Mouse (Mus musculus): ENCODE measurements around the gene Lzts2.

The Lzts2 gene

DNA sequence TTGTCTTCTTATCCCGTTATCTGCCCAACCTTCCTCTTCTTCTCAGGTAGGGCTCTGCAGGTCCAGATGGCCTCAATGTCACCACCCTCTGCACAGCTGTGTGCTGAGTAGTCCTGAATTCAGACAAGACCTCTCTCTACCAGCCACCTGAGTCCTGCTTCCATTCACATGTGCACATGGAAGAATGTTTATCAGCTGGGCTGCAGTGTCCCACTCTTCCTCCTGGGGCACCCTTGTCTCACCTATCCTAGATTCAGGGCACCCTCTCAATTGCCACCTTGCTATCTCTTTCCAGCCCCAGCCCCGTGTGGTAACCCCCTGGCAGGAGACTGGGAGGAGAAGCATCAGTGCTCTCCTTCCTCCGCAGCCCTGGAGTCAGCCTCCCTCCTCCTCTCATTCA lies 11.9 kb upstream of the Lzts2 start:
- intact Hi-C loops (cut with DNase I): loop anchor here (5.0 kb wide), 1 partner anchor 40 kb away; no protein-coding TSS in a partner anchor

DNA sequence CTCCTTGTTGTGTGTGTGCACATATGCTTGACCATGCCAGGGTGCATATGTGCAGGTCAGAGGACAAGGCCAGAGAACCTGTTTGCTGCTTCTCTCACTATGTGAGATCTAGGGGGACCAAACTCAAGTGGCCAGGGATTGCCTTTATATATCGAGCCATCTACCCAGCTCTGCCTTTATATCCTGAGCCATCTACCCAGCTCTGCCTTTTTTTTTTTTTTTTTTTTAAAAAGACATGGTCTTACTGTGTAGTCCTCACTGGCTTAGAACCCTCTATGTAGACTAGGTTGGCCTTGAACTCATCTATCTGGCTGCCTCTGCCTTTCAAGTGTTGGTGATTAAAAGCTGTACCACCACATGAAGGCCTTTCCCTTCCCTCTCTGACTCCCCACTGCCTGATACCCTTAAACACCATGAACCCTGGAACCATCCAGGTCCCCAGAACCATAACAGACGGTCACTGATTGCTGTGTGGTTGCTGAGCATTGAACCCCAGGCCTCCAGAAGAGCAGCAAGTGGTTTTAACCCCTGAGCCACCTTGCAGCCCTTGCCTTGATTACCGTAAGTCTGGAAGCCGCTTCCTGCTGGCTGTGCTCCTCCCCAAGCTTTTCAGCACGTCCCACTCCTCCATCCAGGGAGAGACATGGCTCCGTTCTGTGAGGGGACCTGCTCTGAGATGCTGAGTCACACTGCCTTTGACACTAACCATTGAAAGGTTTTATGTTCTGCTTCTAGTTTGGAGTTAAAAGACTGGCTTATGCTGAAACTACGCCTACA lies 10.3 kb upstream of the Lzts2 start:
- intact Hi-C loops (cut with DNase I): loop anchor here (5.0 kb wide), 1 partner anchor 38 kb away; no protein-coding TSS in a partner anchor

DNA sequence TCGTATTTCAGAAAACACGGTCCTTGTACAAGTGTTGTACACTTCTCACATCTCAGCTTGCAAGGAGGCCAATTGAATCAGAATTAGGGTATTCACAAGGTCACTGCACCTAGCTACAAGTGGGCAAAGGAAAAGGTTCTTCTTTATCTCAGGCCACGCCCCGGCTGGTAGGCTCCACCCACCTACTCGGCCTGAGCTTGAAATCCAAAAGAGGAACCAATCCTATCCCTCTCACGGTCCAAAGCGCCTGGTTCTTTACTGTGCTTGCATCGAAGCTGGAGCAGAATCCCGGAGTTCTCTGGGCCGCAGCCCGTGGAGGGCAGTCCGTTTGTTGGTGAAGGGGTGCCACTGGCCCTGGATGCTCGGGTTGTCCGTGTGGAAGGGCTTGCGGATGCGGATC lies 8.8 kb upstream of the Lzts2 start, which contains the start of gene Twnk:
TSS of gene Twnk (plus strand) at position 220 of the 400 bp plus-strand sequence.
- intact Hi-C loops (cut with DNase I): no loop called here

DNA sequence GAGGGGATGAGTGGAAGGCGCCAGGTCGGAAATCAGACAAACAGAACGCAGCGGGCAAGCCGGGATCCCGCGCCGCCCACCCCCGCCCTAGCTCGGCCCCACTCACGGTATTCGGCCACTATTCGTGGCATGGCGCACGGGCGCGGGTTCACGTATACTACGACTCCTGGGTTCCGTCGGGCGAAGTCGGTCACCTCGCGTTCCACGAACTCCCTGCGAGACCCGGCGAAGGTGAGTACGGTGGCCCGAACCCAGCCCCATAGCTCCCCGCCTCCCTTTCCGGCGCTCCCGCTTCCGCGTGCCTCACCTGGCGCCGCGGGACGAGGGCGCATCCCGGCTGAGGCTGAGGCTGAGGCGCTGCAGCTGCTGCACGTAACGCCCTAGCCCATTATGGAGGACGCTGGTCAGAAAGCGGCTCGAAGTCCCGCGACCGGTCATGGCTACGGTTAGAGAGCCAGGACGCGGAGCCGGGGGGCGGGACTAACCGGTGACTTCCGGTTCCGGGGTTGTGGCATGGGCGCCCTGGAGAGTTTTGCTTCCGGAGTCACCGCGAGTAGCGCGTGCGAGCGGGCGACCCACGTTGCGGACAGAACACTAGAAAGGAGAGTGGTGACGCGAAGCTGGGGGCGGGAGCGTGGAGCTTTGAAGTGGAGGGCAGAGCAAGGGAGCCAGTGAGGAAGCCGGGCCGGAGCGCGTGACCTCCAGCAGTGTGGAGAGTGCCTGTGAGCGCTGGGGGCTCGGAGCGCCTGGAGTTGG lies 8.1 kb upstream of the Lzts2 start, which contains the start of gene Mrpl43:
TSS of gene Mrpl43 (minus strand) at position 486 of the 756 bp plus-strand sequence.
- intact Hi-C loops (cut with DNase I): no loop called here

DNA sequence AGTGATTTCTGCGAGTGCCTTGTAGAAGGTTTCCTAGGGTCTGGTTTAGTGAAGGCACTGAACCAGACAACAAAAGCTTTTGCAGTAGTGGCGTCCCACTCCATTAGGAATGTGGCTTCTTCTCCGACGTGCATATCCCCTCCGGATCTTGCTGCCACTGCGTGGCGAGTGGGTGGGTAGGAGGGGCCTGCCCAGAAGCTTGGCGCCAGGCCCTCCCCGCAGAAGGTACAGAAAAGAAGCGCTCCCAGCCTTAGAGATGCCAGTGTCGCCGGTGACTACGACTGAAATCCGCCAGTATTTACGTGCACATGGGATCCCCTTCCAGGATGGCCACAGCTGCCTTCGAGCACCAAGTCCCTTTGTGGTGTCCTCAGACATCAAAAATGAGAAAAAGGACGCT lies 7.2 kb upstream of the Lzts2 start:
- intact Hi-C loops (cut with DNase I): no loop called here

DNA sequence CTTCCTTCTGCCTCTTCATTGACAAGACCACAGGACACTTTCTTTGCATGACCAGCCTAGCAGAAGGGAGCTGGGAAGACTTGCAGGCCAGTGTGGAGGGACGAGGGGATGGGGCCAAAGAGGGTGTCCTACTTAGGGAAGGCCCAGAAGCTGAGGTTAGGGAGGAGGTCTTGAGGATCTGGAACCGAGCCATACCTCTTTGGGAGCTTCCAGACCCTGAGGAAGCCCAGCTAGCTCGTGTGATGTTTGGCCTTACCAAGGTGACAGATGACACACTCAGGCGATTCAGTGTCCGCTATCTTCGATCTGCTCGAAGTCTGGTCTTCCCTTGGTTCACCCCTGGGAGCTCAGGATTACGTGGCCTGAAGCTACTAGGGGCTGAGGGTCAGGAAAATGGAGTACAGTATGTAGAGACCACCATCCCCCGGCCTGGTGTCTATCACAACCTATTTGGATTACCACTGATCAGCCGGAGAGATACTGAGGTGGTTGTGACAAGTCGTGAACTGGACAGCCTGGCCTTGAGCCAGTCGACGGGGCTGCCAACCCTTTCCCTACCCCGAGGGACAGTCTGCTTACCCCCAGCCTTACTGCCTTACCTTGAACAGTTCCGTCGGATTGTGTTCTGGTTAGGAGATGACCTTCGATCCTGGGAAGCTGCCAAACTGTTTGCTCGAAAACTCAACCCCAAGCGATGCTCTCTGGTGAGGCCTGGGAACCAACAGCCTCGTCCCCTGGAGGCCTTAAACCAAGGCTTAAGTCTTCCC lies 6.6 kb upstream of the Lzts2 start:
- intact Hi-C loops (cut with DNase I): no loop called here

DNA sequence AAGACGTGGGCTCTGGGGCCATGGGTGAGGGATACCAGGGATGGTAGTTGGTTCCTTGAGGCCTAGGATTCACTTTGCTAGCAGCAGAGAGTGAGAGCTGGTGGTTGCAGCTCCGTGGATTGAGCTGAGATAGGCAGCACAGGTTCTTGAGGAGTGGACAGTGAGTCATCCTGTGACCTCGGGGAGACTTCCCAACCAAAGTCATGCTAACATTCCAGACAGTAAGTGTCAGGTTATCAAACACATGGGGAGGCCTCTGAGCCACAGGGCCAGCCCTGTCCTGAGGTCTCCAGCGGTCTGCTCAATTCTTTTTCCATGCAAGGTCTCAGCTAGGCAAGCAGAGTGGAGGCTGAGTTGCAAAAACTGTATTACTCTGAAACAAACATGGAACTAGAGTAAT lies 3.6 kb upstream of the Lzts2 start:
- intact Hi-C loops (cut with DNase I): no loop called here

DNA sequence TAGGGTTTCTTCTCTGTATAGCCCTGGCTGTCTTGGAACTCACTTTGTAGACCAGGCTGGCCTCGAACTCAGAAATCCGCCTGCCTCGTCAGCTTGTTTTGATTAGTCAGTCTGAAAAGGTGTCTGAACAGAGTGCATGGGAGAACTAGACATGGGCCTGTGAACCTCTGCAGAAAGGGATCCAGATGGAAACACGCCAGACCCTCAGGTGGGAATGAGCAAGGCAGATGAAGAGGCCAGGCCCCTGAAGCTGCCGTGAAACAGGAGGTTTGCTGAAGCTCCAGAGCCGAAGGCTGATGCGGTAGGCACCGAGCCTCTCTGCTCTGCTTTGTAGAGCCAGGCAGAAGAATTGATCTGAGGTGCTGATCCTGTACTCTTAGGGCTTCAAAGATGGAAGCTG lies 2.0 kb upstream of the Lzts2 start:
- intact Hi-C loops (cut with DNase I): loop anchor here (2.0 kb wide), 1 partner anchor 19 kb away; no protein-coding TSS in a partner anchor

DNA sequence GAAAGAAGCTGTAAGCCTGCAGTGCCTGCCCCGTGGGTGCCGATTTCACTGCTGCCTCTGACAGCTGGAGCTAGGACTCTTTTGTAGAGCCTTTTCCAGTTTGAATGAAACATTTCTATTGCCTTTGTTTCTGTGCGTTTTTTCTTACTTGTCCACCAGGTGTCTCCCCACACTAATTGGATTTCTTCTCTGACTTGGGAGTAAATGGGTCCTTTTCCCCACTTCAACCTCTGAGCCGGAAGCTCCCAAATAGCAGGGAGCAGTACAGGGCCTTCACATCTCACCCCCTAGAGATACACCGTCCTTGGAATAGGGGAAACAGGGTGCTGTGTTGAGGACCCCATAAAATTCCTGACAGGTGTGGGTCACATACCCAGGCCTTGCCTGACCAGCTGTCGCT lies 1.6 kb upstream of the Lzts2 start:
- intact Hi-C loops (cut with DNase I): loop anchor here (2.0 kb wide), 1 partner anchor 18 kb away; no protein-coding TSS in a partner anchor

DNA sequence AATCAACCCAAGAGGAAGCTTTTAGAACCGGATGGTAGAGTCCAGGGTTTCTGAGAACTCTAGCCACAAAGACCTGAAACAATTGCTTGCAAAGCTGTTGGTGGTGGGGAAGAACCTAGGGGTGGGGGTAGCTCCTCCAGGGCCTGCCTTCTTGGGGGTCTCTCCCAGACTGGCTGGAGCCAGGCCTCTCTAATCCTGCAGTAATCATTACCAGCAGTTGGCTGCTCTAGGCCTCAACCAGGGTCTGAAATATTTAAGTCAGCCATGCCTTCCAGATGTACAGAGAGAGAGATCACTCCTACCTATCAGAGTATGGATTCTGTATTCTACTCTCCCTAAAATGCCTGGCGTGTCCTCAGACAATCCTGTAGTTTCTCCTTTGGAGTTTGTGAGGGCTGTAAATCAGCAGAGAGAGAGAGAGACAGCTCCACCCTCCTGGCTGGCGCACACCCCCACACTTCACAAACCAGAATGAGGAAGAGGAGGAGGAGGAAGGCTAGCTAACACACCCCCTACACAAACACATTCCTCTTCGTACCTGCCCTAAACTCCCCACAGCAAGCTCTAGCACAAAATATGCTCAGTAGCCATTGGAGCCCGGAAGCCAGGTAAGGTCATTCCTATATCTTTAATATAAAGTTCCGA lies 511 bp upstream of the Lzts2 start:
- intact Hi-C loops (cut with DNase I): loop anchor here (2.0 kb wide), 1 partner anchor 17 kb away; no protein-coding TSS in a partner anchor

DNA sequence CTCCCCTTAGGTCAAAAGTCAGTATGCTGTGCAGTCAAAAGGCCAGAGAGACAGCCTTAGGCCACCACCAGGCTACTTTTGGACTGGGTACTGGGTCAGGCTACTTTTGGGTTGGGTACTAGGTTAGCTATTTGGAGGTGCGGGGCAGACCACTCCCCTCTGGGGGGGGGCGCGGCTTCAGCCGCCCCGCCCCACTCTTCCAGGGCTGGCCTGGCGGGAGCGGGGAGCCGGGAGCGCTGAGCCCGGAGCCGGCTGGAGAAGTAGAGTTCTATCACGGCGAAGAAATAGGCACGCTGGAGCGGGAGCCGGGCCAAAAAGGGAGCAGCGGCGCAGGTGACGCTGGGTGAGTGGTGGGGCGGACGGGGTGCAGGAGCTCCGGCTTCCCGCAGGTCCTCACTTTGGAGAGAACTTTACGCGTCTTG lies 778 bp downstream of the Lzts2 start:
- intact Hi-C loops (cut with DNase I): no loop called here

DNA sequence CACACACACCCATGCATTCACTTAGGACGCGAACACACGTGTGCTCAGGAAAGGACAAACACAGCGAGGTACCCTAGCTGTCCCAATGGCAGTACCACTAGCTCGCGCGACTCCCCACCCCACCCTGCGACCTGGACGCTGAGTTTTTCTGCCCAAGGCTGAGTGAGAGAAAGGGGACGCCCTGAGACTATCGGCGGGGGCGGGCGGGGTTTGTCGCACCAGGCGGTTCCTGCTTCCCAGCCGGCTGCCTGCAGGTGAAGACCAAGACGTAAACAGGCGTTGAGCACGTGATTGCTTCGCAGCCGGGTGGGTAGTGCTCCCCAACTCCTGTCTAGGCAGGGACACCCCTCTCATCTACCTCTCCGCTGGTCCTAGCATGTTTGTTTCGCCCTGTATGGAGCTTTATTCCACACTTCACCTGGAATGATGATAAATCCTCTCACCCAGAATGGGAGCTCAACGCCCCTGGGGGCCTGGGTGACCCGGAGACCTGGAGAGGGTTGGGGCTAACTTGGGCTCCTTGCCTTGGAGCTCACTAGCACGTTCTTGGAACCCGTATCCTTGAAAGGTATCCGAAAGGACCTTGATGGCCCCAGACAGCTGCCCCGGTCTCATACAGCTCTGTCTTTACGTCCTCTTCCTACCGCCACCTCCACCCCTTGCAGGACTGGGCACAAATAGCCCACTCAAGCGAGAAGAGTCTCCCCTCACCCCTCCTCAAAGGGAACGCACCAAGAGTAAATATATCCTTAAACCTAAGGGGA lies 1.5 kb downstream of the Lzts2 start:
- intact Hi-C loops (cut with DNase I): no loop called here

DNA sequence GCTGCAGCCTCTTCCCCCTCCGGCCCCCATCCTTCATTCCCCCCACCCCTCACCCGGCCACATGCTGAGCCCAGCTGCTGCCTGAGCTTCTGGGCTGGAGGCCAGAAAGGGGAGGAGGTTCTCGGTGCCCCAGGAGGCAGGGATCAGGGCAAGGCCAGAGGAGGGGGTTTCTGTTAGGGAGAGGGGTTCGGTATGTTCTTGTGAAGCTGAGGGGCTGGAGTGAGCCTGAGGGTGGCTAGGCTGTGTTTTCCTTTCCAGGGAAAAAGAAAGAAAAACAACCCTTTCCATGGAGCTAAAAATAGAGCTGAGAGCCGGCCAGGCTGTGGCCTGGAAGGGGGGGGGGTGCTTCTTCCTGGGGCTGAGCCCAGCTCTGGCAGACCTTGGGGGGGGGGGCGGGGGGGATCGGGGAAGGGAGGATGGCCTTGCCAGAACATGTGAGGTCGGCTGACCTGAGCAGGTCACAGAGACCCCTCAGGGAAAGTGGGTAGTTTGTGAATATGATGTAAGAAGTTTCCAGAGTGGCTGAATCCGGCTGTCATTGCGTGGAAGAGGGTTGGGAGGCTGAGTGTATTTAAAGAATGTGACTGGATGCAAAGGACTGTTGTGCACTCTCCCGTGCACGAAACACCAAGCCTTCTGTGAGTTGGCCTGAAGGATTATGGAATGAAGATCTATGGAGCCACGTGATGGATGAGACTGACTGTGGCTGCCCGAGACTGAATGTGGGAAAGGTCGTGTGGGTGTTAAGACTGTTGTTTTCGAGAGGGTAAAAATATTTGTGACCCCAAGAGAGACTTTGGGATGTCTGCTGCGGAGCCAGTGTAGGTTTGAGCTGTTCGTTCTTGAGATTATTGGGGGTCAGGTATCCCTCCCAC lies 2.4 kb downstream of the Lzts2 start:
- intact Hi-C loops (cut with DNase I): no loop called here

DNA sequence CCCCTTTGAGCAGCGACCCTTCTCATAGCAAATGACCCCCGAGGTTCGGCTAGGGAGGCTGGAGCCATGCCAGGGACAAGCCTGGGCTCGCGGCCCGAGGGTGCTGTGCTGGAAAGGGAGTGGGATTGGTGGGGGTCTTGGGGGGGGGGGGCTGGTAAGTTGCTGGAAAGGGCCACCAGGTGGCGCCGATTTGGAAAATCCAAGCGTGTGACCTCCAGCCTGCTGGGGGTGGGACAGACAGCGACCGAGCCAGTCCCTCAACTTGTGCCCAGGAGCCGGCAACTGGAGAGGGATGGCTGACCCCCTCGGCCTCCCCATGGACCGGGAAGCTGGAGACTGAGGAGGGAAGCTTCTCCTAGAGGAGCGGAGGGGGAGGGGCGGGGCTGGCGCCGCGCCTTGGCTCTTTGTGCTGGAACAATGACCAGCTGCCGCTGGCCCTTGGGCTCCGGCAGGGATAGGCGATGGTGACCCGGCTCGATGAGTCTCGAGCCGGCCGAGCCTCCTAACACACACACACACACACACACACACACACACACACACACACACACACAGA lies 3.1 kb downstream of the Lzts2 start:
- intact Hi-C loops (cut with DNase I): no loop called here

DNA sequence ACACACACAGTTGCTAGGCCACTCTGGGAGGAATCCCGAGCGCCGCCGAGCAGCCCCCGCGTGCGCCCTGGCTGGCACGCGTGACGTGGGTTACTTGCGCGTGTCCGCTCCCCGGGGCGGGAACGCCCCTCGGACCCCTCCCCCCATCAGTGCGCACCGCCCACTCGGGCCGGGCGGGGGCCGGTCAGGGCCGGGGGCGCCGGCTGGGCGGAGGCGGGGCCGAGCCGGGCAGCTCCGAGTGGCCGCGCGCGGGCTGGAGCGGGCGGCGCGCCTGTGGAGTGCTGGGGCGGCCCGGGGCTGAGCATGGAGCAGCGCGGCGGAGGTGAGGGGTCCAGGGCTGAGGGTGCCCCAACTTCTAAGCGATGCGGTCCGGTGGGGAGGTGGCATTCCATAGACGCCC lies 3.7 kb downstream of the Lzts2 start:
- intact Hi-C loops (cut with DNase I): no loop called here

DNA sequence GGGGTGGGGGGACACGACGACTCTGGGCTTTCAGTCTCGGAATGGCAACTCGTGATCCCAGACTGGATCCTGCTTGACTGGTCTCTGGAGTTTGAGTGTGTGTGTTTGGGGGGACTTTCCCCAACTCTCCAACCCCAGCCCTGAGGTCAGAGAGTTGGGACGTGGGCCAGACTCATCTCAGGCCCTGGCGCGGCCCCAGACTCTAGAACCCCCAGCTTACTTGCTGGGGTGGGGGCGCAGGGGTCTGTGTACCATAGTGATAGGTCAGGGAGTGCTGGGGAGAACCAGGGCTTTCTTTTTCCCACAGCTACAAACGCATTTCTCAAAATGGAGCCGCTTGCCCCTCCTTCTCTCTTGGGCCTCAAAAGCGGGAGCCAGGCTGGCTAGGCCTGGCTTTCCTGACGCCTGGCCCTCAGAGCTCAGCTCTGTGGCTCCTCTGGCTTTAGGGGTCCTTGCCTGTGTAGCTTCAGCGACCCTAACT lies 4.2 kb downstream of the Lzts2 start:
- intact Hi-C loops (cut with DNase I): no loop called here

DNA sequence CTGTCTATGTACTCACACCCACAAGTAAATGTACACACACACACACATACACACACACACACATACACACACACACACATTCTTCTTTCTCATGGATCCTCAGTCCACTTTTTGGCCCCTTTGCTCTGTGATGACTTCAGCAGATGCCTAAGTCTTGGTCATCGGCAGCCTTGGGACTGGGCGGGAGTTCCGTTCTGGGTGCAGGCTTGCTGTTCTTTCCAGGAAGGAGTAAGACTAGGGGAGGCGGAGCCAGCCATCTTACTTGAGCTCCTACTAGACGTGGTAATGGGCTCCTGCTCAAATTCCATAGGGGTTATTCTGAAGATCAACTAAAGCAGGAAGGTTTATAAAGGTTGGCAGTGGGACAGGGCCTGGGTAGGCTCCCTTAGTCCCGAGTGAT lies 6.1 kb downstream of the Lzts2 start:
- intact Hi-C loops (cut with DNase I): no loop called here

DNA sequence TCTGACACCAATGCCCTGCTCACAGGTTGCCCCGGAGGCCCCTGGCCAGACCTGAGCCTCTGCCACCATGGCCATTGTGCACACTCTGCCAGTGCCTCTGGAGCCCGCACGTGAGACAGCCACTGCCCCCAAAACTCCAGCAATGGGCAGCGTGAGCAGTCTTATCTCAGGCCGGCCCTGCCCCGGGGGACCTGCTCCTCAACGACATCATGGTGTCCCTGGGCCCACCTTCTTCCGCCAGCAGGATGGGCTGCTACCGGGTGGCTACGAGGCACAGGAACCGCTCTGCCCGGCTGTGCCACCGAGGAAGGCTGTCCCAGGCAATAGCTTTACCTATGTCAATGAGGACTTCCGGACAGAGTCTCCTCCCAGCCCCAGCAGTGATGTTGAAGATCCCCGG lies 7.1 kb downstream of the Lzts2 start:
- intact Hi-C loops (cut with DNase I): no loop called here

DNA sequence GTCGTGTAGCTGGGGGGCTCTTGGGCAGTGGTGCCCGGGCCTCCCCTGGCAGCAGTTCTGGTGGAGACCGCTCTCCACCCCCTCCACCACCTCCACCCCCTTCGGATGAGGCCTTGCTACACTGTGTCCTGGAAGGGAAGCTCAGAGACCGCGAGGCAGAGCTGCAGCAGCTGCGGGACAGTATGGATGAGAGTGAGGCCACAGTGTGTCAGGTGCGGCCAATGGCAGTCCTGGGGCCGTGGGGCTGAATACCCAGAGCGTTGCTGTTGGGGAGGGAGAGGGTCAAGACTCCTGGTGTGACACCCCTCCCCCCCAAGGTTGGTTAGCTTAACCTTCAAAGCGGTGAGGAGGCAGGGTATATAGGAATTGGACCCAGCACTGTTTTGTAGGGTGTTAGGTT lies 9.8 kb downstream of the Lzts2 start:
- intact Hi-C loops (cut with DNase I): no loop called here
